Mouse (Mus musculus) lung, adult 2 months (tissue): ENCODE results near the gene Popdc2. TPM values are rescaled to one million over a fixed set of nuclear protein-coding genes. Genes with fewer than 3 reads are reported as not detected.

Experiments
- DNase-seq: peaks from one replicate; pipeline ENCODE4 v3.0.0; 2022
- H3K4me1 ChIP-seq: fragments of 200-500 bp; 2 replicates; pipeline ENCODE4 v1.6.1; 2011; ENCODE audit warnings: low read length; ENCODE audit not compliant: control insufficient read depth, insufficient read depth
- H3K4me3 ChIP-seq: fragments of 200-500 bp; replicated peaks from 2 replicates; pipeline ENCODE3; 2011; ENCODE audit warnings: low read depth, mild to moderate bottlenecking, control low read depth, low read length; ENCODE audit errors: extremely low read depth
- CTCF ChIP-seq: fragments of 200-500 bp; IDR thresholded peaks from 2 replicates; pipeline ENCODE4 v1.5.1; 2011; ENCODE audit warnings: mild to moderate bottlenecking, low read length, control low read depth; ENCODE audit not compliant: insufficient read depth
- POLR2A ChIP-seq: fragments of 200-500 bp; IDR thresholded peaks from 2 replicates; pipeline ENCODE4 v1.6.1; 2011; ENCODE audit warnings: low read depth, mild to moderate bottlenecking, control low read depth, low read length, borderline replicate concordance; ENCODE audit errors: extremely low read depth
- WGBS: fragments of 180-500 bp; shearing (Covaris S2); methylation state at CpG from one replicate; pipeline ENCODE4 v1.1.7; 2018; 5-methylcytosine and 5-hydroxymethylcytosine counted together
- polyA plus RNA-seq: library from polyadenylated mRNA; depleted of rRNA; stranded (reverse); fragments of >200 nt; gene quantifications from 2 replicates; pipeline ENCODE4 v1.2.3, GENCODE M21; 2012

Gene Popdc2
- polyA plus RNA-seq, 1 experiment = 30.9 TPM

DNA sequence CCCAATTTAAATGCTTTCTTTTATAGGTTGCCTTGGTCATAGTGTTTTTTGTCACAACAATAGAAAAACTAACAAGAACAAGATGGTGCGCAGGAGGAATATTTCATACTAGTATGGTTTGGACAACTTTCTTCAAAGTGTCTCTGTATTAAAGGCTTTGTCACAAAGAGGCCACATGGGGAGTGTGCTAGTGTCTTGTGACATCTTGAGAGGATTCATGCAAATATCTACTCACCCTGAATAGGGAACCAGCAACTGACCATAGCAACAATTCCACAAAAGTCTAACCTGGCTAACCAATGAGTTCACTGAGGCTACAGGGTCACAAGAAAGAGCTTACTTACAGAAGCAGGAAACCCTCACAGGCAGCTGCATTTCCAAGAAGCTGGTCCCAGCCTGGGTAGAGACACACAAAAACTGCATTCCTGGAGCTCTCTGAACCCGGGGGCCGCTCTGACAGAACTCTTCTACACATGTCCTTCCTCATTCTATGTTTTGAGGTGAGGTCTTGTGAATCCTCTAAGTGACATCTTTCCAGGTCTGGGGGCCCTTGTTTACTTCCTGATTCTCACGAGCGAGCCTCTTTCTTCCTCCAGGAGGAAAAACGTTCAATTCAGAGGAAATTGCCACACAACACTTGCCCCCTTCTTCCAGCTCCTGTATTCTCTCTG is 33.2 kb downstream of the Popdc2 start:
- no peak for DNase-seq
- no peak overlapping the region for H3K4me3 ChIP-seq
- peaks cover 10% of the 10 kb centered on the region for H3K4me1 ChIP-seq
- TF ChIP-seq POLR2A = no peak
- TF ChIP-seq CTCF = no peak
- WGBS = 48% methylated on average over 6 of the region's 6 CpGs

DNA sequence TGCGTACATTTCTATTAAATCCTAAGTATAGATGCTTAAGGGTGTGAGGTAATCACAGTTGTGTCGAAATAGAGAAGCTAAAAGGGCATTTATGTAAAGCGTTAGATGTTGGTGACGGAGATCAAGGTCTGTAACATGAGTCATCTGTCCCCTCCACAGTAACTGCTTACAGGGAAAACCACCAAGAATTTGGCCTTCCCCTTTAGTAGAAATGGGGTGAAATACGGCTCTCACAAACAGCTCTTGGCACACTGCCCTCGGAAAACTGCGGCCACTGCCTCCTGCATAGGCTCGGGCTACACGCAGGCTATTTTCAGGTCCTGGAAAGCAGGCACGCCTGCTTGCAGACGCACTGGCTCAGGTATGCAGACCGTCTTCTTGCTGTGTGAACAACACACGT is 34.1 kb downstream of the Popdc2 start:
- Histone ChIP-seq H3K4me3 (no peak overlapping the region), H3K4me1 (peaks cover 10% of the 10 kb centered on the region)
- TF ChIP-seq POLR2A (no peak), CTCF (no peak)
- peak; percentile 40 for DNase-seq
- WGBS = 32% methylated on average over 13 of the region's 13 CpGs

DNA sequence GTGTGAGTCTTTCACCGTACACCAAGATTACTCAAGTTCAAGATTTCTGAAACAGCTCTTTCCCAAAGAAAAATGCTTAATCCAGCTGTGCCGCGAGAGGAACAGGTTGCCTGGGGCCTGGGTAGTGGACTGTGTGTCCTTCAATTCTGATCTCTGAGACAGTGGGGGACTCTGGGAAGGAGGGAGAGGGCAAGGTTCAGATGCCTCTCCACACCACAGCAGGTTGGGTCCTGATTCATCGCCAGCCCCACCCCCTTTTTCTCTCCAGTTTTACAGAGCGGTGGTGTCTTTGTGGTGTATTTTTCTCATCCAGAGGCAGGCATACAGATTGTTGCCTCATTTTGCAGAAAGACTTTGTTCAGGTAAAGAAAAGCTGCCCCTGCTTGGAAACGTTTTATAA is 36.3 kb downstream of the Popdc2 start:
- no peak for DNase-seq

DNA sequence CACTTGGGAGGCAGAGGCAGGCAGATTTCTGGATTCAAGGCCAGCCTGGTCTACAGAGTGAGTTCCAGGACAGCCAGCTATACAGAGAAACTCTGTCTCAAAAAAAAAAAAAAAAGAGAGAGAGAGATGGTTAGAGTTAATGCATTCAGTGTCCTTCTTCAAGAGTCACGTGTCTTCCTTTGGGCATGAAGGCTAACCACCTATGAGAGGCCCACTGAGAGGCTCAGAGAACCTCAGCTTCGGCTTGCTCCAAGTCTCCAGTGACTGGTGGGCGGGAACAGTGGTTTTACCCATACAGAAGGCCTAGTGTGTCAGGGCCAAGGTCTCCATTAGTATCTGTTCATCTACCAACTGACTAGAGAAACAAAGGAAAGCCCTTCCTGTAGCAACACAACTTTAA is 37.1 kb downstream of the Popdc2 start:
- 60% methylated on average over 3 of the region's 3 CpGs for WGBS
- TF ChIP-seq CTCF (no peak), POLR2A (no peak)

More for the DNA sequence above, 36.3 kb downstream of the Popdc2 start:
- TF ChIP-seq POLR2A = no peak
- TF ChIP-seq CTCF = no peak
- H3K4me1 ChIP-seq = peaks cover 10% of the 10 kb centered on the region
- whole genome bisulfite sequencing = 93% methylated on average over 6 of the region's 6 CpGs
- no peak overlapping the region for H3K4me3 ChIP-seq

DNA sequence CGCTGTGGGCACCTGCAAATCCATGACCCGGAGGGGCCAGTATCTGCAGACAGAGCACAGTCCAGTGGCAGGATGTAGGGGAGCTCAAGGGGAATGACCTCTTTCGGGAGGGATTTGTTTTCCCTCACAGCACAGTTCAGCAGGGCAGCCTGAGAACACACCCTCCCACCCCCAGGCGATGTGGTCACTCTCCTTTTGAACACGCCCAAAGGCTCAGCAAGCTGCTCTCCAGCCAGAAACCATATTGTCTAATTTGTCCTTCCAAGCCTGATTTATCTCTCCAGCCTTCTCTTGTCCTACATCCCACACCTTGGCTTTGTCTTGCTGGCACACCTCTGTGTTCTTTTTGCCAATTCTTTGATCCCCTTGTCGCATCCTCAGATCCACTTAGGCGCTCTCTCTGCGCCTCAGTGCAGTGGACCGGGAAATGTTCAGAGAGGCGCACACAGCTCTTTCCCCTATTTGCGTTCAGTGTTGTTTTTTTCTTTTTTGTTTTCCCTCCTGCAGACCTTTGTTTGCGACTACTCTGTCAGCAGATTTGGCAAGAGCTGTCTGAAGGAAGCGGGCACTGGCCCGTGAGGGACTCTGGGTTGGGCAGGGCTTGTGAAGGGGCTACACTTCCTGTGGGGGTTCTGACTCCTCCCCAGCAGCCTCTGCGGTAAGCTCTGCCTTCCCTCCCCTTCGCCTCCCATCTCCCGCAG is 37.7 kb downstream of the Popdc2 start:
- TF ChIP-seq CTCF (no peak), POLR2A (peak; percentile 49; the same call in 1 of the 2 replicates)
- H3K4me3 ChIP-seq = peak overlapping the region; percentile 38
- DNase-seq = peak; percentile 21
- WGBS = 9% methylated on average over 17 of the region's 17 CpGs
- H3K4me1 ChIP-seq = peaks cover 10% of the 10 kb centered on the region

More for the DNA sequence above, 37.1 kb downstream of the Popdc2 start:
- no peak for DNase-seq
- Histone ChIP-seq H3K4me1 (peaks cover 10% of the 10 kb centered on the region), H3K4me3 (no peak overlapping the region)

DNA sequence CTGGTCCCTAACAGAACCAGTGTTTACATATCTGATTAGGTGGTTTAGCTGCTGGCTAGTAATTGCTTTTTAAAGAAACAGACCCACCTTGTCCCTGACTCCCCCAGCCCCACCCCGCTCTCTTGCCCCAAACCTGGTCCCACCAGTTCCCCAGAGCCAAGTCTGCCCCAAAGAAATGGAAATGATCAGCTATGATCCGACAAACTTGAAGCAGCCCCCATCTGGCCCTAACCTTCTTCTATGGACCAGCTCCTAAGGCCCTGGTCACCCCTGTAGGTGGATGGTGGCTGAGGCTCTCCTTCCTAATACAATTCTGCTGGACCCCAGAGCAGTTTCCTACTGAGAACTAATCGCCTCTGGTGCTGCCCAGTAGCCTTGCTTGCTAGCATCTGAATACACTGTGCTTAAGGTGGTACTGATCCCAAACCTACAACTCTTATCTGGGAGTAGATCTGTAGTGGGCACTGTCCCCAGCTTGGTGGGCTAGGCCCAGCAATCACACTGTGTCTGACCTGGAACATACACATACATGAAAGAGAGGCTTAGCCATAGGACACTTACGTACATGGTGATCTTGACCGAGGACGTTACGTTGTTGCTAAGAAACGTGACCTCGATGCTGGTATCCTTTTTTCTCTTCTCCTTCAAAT is 38.4 kb downstream of the Popdc2 start:
- TF ChIP-seq POLR2A = no peak
- TF ChIP-seq CTCF = no peak
- H3K4me3 ChIP-seq = no peak overlapping the region
- 73% methylated on average over 9 of the region's 9 CpGs for WGBS

DNA sequence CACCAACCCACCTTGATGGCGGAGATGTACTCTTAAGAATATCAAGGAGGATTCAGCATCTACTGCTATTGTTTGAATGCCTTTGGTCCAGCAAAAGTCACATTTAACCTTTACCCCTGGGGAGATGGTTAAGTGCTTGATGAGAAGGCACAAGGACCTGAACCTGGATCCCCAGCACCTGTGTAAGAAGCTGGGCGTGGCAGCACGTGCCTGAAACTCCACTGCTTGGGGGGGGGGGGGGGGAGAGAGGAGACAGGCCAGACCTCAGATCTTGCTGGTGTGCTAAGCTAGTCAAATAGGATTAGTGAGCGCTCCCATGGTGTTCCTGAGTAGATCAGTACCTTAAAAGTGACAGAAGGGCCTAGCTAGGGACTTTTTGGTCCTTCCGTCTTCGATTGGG is 39.5 kb downstream of the Popdc2 start:
- peaks cover 10% of the 10 kb centered on the region for H3K4me1 ChIP-seq
- WGBS = 83% methylated on average over 6 of the region's 6 CpGs
- no peak for DNase-seq
- TF ChIP-seq CTCF (no peak), POLR2A (no peak)
- no peak overlapping the region for H3K4me3 ChIP-seq

More for the DNA sequence above, 38.4 kb downstream of the Popdc2 start:
- H3K4me1 ChIP-seq = peaks cover 10% of the 10 kb centered on the region
- DNase-seq = no peak

DNA sequence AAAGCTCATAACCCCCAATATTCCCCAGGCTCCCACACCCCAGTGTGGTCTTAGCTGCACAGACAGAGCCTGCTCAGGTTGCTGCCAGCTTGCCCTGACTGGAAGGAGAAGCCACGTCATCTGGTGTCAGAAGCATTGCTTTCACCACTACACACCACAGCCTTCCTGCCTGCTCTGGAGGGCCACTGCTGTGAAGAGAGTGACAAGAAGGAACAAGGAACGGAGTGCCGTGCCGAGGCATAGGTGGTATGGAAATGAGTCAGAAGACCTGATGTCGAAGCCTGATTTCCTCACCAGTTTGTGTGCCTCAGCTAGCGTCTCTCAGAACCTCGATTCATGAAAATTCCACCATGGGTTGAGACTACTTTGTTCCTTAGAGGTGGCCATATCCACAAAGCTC is 41.6 kb downstream of the Popdc2 start:
- TF ChIP-seq POLR2A (no peak), CTCF (no peak)
- DNase-seq = no peak
- 72% methylated on average over 7 of the region's 7 CpGs for WGBS
- Histone ChIP-seq H3K4me3 (no peak overlapping the region), H3K4me1 (peaks cover 10% of the 10 kb centered on the region)

DNA sequence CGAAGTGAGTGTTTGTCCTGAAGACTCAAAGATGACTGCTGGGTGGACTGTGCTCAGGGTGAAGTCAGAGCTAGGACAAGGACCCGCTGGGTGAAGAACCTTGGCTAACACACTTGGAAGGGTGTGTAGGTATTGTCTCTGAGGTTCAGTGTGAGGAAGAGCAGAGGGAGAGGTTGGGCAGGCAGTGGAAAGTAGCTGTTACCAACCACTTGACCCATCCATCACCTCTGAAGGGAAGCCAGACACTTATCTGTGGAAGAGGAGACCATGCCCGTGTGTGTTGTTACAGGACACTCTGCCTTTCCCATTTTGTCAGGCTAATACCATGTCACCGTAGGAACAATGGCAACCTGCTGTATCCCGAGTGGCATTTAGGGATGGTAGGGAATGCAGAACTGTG is 44.3 kb downstream of the Popdc2 start:
- WGBS = 69% methylated on average over 5 of the region's 5 CpGs
- no peak for DNase-seq
- Histone ChIP-seq H3K4me3 (no peak overlapping the region), H3K4me1 (no peaks in the 10 kb centered on the region)
- TF ChIP-seq CTCF (no peak), POLR2A (no peak)

DNA sequence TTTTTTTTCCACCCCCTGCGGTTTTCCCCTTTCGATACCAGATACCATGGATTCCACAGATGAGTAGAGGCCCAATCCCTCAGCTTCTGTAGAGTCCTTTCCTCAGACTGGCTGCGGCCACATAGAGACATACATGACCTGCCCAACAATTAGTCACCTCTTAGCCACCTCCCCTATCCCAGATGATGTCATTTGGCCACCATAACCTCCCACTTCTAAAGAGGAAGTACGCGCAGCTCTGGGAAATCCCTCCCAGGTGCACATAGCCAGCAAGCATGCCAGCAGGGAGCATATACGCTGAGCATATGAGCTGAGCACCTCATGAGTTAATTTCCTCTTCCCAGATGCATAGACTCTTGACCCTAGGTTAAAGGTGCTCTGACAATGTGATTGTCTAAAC is 44.7 kb downstream of the Popdc2 start:
- Histone ChIP-seq H3K4me1 (no peaks in the 10 kb centered on the region), H3K4me3 (no peak overlapping the region)
- no peak for TF ChIP-seq POLR2A
- TF ChIP-seq CTCF = no peak
- 65% methylated on average over 6 of the region's 6 CpGs for WGBS
- DNase-seq = no peak
